Mouse (Mus musculus) ES-E14 (cell line): Measurements from ENCODE around the gene Tmprss9.

Experiments
- MAFK ChIP-seq: IDR thresholded peaks from 2 replicates; pipeline ENCODE4 v1.6.1; 2014; ENCODE audit warnings: mild to moderate bottlenecking, low read depth, low read length, inconsistent platforms; ENCODE audit not compliant: insufficient read depth
- ZC3H11A ChIP-seq: IDR thresholded peaks from 2 replicates; pipeline ENCODE4 v1.6.1; 2012; ENCODE audit warnings: low read depth, mild to moderate bottlenecking, inconsistent platforms, low read length, borderline replicate concordance

DNA sequence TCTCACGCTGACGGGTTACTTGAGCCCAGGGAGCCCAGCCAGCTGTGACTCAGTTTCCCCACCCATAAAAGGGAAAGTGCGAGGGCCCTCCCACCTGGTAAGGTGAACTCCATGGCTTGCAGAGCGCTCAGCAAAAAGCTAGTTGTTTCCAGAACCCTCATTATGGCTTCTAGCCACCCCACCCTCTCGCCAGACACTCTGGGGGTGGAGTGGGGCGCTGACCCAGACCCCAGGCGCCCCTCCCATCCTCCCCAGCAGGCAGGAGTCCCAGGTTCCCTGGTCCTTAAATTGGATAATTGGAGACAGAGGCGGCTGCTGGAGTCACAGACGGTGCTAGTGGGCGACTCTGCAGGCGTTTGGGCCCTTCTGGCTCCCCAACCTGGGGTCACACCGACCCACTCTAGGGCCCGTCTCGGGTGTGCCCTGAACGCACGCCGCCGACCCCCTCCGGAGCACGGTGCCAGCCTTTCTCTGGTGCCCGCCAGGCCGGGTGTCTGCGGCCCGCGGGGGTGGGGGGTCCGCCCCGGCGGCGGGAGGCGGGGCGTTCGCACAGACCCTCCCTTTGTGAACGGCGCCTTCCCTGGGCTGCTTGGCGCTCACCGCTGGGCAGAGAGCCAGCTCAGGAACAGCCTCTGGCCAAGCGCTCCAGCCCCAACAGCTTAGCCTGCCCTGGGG is 64.6 kb downstream of the Tmprss9 start:
- TF ChIP-seq ZC3H11A (no peak), MAFK (no peak)
